Mouse (Mus musculus) layer of hippocampus, adult 2 months (tissue): ENCODE measurements at regions not wholly inside any gene's neighbourhood (a gene's known extent, or its start where the extent isn't known, plus 50 kb on each side); places are given as distances from the start of the nearest gene placed in this dataset.

Source experiments
- DNase-seq, 2 experiments: peaks; one replicate each; pipeline ENCODE4 v3.0.0; 2022; ENCODE audit warnings: low spot score in 2 of 2
- H3K27ac ChIP-seq: fragments of 200-600 bp; 2 replicates; pipeline ENCODE4 v1.8.1; 2022
- H3K4me3 ChIP-seq: fragments of 200-600 bp; 2 replicates; pipeline ENCODE4 v1.8.1; 2022; ENCODE audit warnings: mild to moderate bottlenecking
- CTCF ChIP-seq: fragments of 200-600 bp; conservative IDR thresholded peaks from 2 replicates; pipeline ENCODE4 v1.8.1; 2022; ENCODE audit warnings: antibody characterized with exemption, mild to moderate bottlenecking, moderate library complexity

GRCm38 (mm10) chr11:24357388-24357787 lies 279.5 kb downstream of the Bcl11a start:
- DNase-seq, result no peak
- H3K4me3 ChIP-seq, result no peak overlapping the region
- no peak for TF ChIP-seq CTCF
- no peak overlapping the region for H3K27ac ChIP-seq

- TF ChIP-seq CTCF, result no peak
- Histone ChIP-seq H3K4me3 (no peak overlapping the region), H3K27ac (no peak overlapping the region)
- no peak for DNase-seq
These were observed 281.2 kb downstream of the Bcl11a start for GRCm38 (mm10) chr11:24359086-24359485.

- no peak overlapping the region for H3K4me3 ChIP-seq
- no peak for TF ChIP-seq CTCF
- H3K27ac ChIP-seq, result no peak overlapping the region
- no peak for DNase-seq
These were observed 284.3 kb downstream of the Bcl11a start for GRCm38 (mm10) chr11:24361998-24362687.

GRCm38 (mm10) chr11:24362688-24363035 lies 284.8 kb downstream of the Bcl11a start:
- TF ChIP-seq CTCF, result no peak
- Histone ChIP-seq H3K27ac (no peak overlapping the region), H3K4me3 (no peak overlapping the region)
- no peak for DNase-seq

- no peak for TF ChIP-seq CTCF
- DNase-seq, result no peak
- Histone ChIP-seq H3K4me3 (no peak overlapping the region), H3K27ac (no peak overlapping the region)
These were observed 285.8 kb downstream of the Bcl11a start for GRCm38 (mm10) chr11:24363418-24364364.

- TF ChIP-seq CTCF, result no peak
- Histone ChIP-seq H3K27ac (no peak overlapping the region), H3K4me3 (no peak overlapping the region)
- peak; percentile 28 to 36 for DNase-seq
These were observed 292.5 kb downstream of the Bcl11a start for GRCm38 (mm10) chr11:24370198-24370860.

- no peak for DNase-seq
- no peak overlapping the region for H3K4me3 ChIP-seq
- no peak for TF ChIP-seq CTCF
- H3K27ac ChIP-seq, result no peak overlapping the region
These were observed 293.2 kb downstream of the Bcl11a start for GRCm38 (mm10) chr11:24370861-24371686.

- Histone ChIP-seq H3K4me3 (no peak overlapping the region), H3K27ac (no peak overlapping the region)
- no peak for DNase-seq
- TF ChIP-seq CTCF, result no peak
These were observed 293.8 kb downstream of the Bcl11a start for GRCm38 (mm10) chr11:24371687-24371950.

GRCm38 (mm10) chr11:24371963-24372362 lies 294.1 kb downstream of the Bcl11a start:
- no peak overlapping the region for H3K27ac ChIP-seq

GRCm38 (mm10) chr11:24372616-24373015 lies 294.8 kb downstream of the Bcl11a start:
- no peak for DNase-seq
- TF ChIP-seq CTCF, result no peak
- Histone ChIP-seq H3K27ac (no peak overlapping the region), H3K4me3 (no peak overlapping the region)

More at GRCm38 (mm10) chr11:24371963-24372362, 294.1 kb downstream of the Bcl11a start:
- DNase-seq, result no peak
- TF ChIP-seq CTCF, result no peak
- H3K4me3 ChIP-seq, result no peak overlapping the region

- TF ChIP-seq CTCF, result no peak
- Histone ChIP-seq H3K27ac (no peak overlapping the region), H3K4me3 (no peak overlapping the region)
- no peak for DNase-seq
These were observed 295.4 kb downstream of the Bcl11a start for GRCm38 (mm10) chr11:24373301-24373700.

- Histone ChIP-seq H3K4me3 (no peak overlapping the region), H3K27ac (no peak overlapping the region)
- DNase-seq, result no peak
- no peak for TF ChIP-seq CTCF
These were observed 299.7 kb downstream of the Bcl11a start for GRCm38 (mm10) chr11:24377530-24377929.
